Mouse (Mus musculus) spleen, postnatal 10 days (tissue): ENCODE measurements at regions not wholly inside any gene's neighbourhood (a gene's known extent, or its start where the extent isn't known, plus 50 kb on each side); places are given as distances from the start of the nearest gene placed in this dataset.
A peak's percentile ranks its signal among the peaks of the same experiment; 100 is the strongest.
"Not testable (repeated sequence)": the region's sequence is repeated elsewhere in the genome, so short reads cannot be mapped to it uniquely, and the experiment has no call there.

Experiments used
- DNase-seq, 2 experiments: peaks; one replicate each; pipeline ENCODE4 v3.0.0; 2021 to 2022; ENCODE audit warnings: low spot score in 2 of 2

DNA sequence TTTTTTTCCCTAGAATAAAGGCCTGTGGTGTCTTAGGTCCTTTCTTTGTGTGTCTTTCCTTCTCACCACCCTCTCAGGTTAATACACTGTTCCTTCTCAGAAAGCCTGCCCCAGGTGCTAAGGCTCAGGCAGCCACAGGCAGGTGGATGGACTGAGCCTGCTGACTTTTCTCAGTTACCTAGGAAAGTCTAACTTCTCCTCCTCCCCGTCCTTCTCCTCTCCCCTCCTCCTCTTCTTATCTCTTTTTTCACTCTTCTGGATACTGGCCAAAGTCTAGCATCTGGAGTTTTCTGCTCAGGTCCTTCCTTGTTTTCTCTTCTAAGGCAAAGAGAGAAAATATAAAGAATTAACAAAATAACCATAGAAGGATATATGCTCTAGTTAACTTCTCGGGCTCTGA lies 260.5 kb downstream of the Dad1 start:
- DNase-seq = no peak

DNA sequence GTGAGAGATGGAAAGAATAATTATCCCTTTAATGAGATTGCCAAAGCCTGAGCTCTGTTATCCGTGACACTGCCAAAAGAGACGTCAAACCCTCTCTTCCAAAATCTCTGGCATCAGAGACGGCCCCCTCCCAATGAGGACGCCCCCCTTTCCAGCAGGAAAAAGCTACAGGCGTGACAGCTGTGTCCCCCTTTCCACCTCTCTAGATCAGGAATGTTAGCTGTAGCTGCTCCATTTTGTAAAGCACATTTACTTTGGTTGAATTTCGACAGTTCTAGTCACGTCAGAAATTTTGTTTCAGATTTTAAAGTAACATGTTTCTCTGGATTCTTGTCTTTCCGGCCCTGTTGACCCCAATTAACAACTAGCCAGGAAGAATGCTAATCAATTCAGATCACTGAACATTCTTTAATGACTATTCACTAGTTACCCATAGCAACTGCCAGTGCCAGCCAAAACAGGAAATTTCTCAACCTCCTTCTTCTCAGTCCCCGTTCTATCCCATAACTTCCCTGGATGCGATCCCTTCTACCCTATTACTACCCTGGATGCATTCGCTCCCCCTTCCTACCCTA lies 261.1 kb downstream of the Dad1 start:
- DNase-seq = no peak

DNA sequence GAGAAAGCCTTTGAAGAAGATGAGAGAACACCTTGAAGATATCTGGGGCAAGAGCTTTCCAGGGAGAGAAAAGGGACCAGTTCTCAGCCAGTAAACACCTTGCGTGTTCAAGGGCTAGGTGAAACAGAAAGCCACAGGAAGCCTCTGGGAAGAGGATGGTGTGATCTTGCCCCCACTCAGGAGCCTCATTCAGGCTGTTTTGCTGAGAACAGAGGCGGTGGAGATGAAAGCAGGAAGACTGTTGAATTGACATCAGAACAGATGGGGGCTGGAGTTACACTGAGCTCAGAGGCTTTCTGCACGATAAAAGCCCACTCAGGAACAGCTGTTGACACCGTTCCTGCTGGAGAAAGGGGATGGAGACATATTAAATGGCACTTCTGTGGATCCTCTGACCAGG lies 262.5 kb downstream of the Dad1 start:
- no peak for DNase-seq

DNA sequence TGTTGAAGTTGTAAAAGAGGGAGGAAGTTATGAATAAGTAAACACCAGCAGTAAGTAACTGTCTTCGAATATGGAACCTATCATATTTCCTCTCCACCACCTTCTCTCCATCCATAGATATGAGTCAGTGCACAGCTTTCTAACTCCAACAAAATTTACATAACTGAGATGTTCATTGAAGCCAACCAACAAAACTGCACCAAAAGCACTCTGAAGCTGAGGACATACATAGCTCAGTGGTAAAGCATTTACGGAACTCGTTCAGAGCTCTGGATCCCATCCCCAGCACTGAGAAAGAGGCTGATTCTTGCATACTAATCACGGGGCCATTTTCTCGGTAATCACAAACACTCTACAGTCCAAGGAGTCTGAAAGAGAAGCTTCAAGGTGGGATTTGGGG lies 273.1 kb downstream of the Dad1 start:
- no peak for DNase-seq

DNA sequence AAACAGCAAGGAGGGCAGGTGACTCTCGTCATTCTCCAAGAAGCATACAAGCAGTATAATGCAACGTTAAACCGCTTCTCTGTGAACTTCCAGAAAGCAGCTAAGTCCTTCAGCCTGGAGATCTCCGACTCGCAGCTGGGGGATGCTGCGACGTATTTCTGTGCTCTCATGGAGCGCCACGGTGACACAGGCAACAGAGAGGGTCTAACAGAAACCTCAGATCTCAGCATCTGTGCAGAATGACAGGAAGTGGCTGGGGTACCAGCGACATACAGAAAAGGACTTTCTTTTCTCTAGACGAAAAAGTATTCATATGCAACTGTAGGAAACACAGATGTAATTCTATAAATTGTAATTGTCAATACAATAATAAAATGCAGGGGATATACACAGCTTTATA lies 292.5 kb downstream of the Dad1 start:
- not testable (repeated sequence) for DNase-seq

DNA sequence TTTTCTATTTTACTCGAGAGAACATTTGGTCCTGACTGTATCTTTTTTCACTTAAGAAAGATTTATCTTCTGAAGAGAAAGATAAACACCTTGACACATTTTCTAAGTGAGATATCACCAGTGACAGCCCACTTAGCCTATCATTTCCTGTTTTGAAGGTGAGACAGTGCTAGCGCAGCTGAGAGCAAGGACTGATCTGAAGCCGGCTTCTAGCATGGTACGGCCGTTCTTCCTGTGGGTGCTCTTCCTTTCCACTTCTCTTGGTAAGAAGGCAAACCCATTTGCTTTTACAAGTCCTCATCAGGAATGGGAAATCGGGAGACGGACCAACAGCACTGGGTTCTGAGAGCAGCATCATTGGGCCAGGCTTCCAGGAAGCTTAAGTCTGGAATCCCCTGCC lies 293.1 kb downstream of the Dad1 start:
- peak in 1 of 2 experiments; percentile 13 for DNase-seq

DNA sequence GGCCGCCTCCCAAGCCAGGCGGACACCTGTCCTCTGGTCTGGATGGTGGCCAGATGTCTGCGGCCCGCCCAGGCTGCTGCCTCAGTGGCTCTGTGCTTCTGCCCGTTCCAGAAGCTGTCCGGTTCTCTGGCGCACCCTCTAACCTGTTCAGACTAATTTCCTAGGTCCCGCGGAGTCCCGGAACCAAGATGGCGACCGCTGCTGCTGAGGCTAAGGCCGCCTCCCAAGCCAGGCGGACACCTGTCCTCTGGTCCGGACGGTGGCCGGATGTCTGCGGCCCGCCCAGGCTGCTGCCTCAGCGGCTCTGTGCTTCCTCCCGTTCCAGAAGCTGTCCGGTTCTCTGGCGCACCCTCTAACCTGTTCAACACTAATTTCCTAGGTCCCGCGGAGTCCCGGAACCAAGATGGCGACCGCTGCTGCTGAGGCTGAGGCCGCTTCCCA lies 318.1 kb downstream of the Dad1 start:
- DNase-seq = peak; percentile 74 to 86

DNA sequence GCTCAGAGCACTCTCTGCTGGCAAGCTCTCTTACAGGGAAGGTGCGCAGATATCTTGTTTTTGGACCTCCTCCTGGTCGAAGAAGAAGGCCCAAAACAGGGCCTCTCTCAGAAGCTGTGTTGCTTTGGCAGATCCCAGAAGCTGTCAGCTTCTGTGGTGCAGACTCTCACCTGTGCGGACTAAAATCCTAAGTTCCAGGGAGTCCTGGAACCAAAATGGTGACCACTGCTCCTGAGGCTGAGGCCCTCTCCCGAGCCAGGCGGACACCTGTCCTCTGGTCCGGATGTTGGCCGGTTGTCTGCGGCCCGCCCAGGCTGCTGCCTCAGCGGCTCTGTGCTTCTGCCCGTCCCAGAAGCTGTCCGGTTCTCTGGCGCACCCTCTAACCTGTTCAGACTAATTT lies 318.6 kb downstream of the Dad1 start:
- DNase-seq = peak; percentile 60 to 67

DNA sequence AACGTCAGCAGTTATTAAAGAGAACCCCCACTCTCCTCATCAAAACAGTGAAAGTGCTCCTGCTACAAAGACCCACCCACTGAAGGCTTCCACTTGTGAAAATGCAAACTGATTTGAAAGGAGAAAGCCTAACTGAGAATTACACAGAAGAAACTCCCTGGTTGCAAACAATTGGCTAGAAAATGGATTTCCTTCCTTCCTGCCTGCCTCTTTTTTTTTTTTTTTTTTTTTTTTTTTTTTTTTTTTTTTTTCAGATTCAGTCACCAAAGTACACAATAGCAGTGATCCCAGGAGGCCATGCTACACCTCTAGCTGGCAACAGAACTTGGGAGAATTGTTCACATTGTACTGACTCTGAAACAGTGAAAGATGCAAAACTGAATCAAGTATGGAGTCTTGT lies 343.0 kb downstream of the Dad1 start:
- no peak for DNase-seq

DNA sequence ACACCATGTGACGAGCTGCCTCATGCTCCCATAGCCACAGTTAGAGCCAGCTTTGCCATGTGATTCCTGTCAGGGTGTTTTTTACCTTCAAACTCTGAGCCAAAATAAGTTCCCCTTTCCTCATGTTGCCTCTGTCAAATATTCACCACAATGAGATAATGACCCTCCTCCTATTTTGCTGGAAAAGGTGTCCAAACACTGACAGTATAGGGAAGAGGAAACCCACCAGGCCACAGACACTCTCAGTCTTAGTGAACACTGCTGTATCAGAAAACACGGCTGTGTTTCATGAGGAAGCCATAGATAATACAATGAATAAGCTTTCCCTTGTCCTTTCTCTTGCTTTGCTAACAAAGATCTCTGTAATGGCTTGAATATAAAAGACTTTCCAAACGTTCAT lies 349.3 kb downstream of the Dad1 start:
- DNase-seq = no peak

DNA sequence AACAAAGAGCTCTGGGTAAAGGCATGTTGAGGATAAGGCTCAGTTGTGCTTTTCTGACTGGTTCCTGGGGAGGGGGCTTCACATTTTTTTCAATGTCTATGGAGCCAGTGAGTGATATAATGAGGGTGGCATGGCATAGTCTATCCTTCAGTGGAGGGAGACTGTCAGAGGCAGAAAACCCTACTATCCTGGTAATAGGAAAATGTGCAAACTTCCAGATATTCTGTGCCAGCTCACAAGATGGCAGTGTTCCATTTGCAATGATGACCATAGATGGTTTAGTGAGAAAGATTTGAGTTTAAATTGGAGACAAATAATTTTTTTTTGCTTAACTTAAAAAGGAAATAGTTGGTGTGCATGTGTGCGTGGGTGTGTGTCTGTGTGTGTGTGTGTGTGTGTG lies 352.8 kb downstream of the Dad1 start:
- DNase-seq = no peak

DNA sequence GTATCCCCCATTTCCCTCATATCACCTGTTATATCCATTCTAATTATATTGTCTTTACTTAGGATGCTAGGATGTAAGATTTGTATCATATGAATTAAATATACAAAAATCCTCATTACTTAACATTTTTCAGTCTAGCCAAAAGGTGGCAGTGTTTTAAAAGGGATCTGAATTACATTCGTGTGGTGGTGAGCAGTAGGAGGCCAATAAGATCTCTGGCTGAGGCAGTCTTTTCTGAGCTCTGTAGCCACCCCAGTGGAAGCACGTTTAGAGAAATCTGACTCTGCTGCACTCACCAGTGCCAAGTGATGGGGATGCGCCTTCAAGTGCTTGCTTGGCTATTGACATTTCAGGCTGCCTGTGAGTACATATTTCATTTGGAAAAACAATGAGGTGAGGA lies 372.6 kb downstream of the Dad1 start:
- no peak for DNase-seq

DNA sequence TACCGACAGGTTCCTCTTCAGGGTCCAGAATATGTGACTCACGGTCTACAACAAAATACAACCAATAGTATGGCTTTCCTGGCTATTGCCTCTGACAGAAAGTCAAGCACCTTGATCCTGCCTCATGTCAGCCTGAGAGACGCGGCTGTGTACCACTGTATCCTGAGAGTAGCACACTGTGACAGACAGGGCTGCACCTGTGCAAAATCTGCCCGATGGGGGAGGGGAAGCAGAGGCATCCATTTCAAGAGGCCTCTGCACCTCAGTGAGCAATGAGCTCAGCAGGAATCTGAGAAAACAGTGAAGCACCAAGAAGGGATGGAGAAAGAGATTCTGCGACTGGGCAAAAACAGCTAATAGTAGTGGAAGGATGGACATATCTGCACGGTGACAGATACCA lies 377.3 kb downstream of the Dad1 start:
- DNase-seq = no peak

DNA sequence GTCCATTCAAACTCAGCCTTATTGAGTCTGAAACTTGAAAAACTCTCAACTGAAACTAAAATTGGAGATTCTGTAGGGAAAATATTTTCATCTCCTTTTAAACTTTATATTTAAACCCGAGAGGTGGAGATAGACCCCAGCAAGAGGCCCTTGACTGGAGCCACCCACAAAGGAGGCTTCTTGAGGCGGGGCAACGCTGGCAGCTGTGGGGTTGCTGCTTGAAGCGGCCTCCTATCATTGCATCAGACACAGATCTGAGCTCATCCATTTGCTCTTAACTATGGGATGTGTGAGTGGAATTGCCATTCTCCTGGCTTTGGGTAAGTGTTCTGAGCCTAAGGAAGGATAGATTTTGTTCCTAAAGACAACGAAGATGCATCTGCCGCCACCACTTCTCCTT lies 378.2 kb downstream of the Dad1 start:
- no peak for DNase-seq

DNA sequence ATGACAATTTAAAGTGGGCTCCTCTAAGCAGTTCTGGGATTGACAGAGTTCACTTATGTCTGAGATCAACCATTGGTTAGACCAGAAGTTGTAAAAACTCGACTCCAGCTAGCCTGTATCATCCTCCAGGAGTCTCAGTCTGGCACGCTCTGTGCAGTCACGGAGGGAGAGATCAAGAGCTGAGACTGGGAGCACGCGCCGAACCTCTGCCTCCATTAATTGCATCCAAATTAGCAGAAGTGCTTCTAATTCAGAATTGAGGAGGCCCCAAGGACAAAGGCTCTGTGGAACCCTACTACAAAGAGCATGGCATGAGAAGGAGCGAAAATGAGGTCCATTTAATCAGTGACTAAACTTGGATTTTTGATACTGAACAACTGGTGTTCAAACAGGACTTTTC lies 406.9 kb downstream of the Dad1 start:
- DNase-seq = no peak

DNA sequence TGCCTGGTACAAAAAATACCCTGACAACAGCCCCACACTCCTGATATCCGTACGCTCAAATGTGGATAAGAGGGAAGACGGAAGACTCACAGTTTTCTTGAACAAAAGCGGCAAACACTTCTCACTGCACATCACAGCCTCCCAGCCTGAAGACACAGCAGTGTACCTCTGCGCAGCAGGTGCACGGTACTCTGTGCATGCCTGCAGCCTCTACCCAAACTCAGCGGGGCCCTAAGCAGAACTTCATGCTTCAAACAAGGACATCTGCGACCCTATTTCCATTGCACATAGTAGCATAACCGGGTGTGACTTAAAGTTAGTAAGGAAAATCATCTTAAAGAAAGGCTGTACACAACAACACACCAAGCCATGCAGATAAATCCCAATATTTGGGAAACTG lies 408.3 kb downstream of the Dad1 start:
- no peak for DNase-seq

DNA sequence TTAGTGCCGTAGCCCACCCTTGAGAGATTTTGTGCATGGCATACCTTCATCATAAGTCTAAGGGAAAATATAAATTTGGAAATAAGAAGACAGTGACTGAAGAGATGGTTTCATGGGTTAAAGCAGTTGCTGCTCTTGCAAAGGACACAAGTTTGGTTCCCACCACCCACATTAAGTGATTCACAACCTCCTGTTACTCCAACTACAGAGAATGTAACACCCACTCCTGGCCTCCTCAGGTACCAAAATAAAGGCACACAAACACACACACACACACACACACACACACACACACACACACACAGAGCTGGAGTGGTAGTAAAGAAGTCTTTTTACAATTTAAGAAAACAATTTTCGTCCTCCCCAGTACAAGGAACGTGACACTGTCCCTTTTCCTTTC lies 421.4 kb downstream of the Dad1 start:
- DNase-seq = no peak

DNA sequence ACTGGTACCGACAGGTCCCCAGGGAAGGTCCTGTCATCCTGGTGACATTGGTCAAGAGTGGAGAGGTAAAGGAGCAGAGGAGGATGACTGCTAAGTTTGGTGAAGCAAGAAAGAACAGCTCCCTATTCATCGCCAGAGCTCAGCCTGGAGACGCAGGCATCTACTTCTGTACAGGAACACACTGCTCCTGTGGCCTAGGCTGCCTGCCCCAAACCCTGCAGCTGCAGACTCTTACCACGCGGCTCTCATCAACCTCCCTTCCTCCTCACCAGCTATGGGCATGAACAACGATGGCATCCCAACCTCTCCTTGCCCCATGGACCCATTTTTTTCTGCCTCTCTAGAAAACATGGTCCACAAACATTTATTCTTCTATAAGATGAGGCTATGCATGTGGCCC lies 422.3 kb downstream of the Dad1 start:
- no peak for DNase-seq

DNA sequence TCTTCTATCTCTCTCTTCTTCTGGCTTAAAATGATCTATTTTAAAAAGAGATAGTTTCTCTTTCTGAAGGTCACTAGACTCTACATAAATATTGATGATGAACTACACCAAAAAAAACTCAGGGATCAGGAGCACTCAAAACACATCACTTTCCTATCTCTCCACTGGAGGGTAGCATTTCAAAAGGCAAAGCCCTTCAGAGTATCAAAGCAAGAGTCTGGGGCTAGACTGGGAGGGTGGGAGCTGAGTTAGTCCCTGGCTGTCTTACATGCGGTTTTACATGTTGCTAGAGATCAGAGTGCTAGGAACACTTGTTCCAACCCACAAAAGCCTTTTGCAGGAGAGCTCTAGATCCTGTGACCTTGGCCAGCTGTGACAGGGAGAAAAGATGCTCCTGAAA lies 423.2 kb downstream of the Dad1 start:
- no peak for DNase-seq

DNA sequence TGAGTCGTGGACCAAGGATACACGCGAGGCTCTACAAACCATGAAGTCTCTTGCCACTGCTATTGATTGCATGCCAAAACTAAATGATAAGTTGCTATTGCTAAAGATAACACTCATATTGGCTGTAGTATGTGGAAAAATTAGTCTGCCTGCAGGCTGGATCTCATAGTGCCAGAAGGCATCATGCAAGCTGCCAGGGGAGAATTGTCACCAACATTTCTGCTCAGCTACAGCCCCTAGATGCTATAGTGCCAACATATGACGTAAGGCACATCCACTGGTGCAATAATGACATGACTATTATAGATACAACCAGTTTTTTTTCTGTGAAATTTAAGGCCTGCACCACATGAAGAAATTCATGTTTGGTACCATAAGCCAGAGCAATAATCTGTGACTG lies 427.1 kb downstream of the Dad1 start:
- DNase-seq = no peak

DNA sequence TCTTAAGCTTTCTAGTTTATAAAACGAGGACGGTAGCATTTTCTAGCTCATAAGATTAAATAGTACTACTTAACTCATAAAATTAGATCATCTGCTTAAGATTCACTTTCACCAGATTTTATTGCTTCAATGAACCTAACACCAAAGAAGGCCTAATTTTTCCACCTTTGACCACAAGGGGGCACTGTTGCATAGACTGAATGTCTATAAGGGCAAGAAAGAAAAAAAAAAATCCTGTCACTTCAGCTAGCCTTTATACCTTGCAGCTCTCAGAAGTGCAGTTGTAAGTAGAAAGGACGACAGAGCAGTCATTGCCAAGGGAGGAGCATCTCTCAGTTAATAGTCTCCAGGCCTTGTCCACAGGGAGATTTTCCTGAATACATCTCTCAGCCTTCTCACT lies 447.7 kb downstream of the Dad1 start:
- DNase-seq = peak; percentile 52 to 80

DNA sequence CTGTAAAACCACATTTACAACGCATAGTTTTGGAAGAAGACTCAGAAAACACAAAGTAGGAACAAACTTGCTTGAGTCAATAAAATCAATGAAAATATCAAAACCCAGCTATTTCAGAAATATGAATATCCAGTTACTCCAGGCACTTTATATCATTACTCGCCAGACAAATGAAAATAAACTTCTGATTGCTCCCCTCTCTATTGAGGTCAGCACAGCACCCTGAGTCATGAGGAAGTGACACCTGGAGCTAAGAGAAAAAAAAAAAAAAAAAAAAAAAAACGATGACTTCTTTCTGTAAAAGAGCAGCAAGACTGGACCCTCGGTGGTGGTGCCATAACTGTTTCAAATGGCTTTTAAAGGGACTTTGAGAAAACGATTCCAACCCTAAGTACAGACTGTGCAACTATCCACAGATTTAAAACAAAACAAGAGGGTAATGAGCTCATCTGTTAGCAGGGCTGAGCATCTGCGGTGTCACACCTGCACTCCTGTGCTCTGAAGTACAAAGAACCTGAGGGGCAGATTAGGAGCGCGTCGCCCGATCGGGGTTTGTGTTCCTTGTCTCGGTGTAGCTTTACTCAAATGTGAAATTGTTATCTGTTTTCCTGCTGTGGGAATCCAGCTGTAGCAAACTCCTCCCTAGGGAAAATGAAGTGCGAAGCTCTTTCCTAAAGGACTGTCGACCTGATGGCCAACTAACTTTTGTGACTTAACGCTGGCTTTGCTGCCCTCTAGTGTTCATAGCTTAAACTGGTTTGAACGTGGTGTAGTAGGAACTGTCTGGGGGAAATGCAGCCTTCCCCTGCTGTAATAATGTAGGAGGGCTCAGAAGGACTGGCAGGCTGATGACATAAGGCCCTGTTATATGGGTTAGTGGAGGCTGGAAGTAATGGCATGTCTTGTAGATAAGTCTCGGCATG lies 449.9 kb downstream of the Dad1 start:
- DNase-seq = peak; percentile 26 to 60

DNA sequence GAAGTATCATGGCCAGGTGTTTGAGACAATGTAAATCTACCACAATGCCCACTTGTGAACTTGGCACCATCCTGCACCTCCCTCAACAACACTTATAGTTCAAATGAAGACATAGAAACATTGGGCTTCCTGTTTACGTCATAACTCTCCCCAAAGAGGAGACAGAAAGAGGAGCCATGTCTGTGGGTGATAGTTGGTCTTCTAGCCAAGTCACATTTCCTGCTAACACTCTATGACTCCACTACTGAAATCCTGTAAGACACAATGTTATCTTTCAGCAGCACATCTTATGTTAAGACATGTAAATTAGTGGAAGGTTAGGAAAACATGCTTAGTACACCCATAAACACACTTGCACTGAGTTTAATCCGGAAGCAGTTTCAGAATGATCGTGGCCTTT lies 451.4 kb downstream of the Dad1 start:
- no peak for DNase-seq
